Mouse (Mus musculus) hindbrain, embryonic 12.5 days (tissue): ENCODE results near the gene Gstm6. TPM values are rescaled to one million over a fixed set of nuclear protein-coding genes. Genes with fewer than 3 reads are reported as not detected.

Experiments used
- ATAC-seq: fragments of 200-750 bp; cut with Nextera tagmentation; 2 replicates; pipeline ENCODE4 v1.8.0; 2017; ENCODE audit warnings: moderate TSS enrichment; ENCODE audit not compliant: low FRiP score
- H3K27ac ChIP-seq: fragments of 300-500 bp; sonication (generic); 2 replicates; pipeline ENCODE4 v1.5.1; 2016; ENCODE audit warnings: mild to moderate bottlenecking
- H3K27me3 ChIP-seq: fragments of 300-500 bp; sonication (generic); 2 replicates; pipeline ENCODE4 v1.6.1; 2016; ENCODE audit warnings: mild to moderate bottlenecking
- H3K36me3 ChIP-seq: fragments of 300-500 bp; sonication (generic); 2 replicates; pipeline ENCODE4 v1.6.1; 2016; ENCODE audit warnings: mild to moderate bottlenecking
- H3K4me1 ChIP-seq: fragments of 300-500 bp; sonication (generic); 2 replicates; pipeline ENCODE4 v1.6.1; 2016
- H3K4me2 ChIP-seq: fragments of 300-500 bp; sonication (generic); replicated peaks from 2 replicates; pipeline ENCODE4 v1.6.1; 2016; ENCODE audit warnings: mild to moderate bottlenecking
- H3K4me3 ChIP-seq: fragments of 300-500 bp; sonication (generic); 2 replicates; pipeline ENCODE4 v1.5.1; 2016; ENCODE audit warnings: mild to moderate bottlenecking
- H3K9ac ChIP-seq: fragments of 300-500 bp; sonication (generic); 2 replicates; pipeline ENCODE4 v1.6.1; 2016; ENCODE audit warnings: mild to moderate bottlenecking, moderate library complexity
- H3K9me3 ChIP-seq: fragments of 300-500 bp; sonication (generic); replicated peaks from 2 replicates; pipeline ENCODE4 v1.6.1; 2016; ENCODE audit warnings: mild to moderate bottlenecking
- WGBS: fragments of 180-500 bp; shearing (Covaris S2); methylation state at CpG from one replicate; pipeline ENCODE4 v1.1.7; 2016; 5-methylcytosine and 5-hydroxymethylcytosine counted together
- polyA plus RNA-seq: library from polyadenylated mRNA; unstranded; fragments of >200 nt; fragmentation: Nextera tagmentation; extraction: Ambion mirVana; gene quantifications from 2 replicates; pipeline ENCODE4 v1.2.1, GENCODE M21; 2016

Gstm6 gene
- polyA plus RNA-seq, 1 experiment from 2014 or later: 6.2 TPM

GRCm38 (mm10) chr3:107939403-107939802, 4.1 kb downstream of the Gstm6 start:
- no peak for ATAC-seq
- no peak overlapping the region for H3K4me3 ChIP-seq
- H3K27ac ChIP-seq: no peak overlapping the region
- H3K4me1 ChIP-seq: peaks cover 16% of the 10 kb centered on the region
- H3K27me3 ChIP-seq: peaks cover 3% of the 10 kb centered on the region; the same call in 1 of the 2 replicates
- 65% methylated on average over 3 of the region's 3 CpGs for WGBS
- H3K9ac ChIP-seq: no peak overlapping the region
- no peaks in the 10 kb centered on the region for H3K9me3 ChIP-seq
- H3K36me3 ChIP-seq: no peaks in the 10 kb centered on the region
- H3K4me2 ChIP-seq: no peak overlapping the region

- Histone ChIP-seq H3K9me3 (no peaks in the 10 kb centered on the region), H3K9ac (no peak overlapping the region), H3K4me3 (no peak overlapping the region), H3K27ac (no peak overlapping the region), H3K36me3 (no peaks in the 10 kb centered on the region), H3K4me2 (no peak overlapping the region), H3K27me3 (no peaks in the 10 kb centered on the region), H3K4me1 (peaks cover 18% of the 10 kb centered on the region)
- 68% methylated on average over 3 of the region's 3 CpGs for WGBS
- ATAC-seq: no peak
Measured at GRCm38 (mm10) chr3:107935888-107936287, 7.7 kb downstream of the Gstm6 start.

- Histone ChIP-seq H3K27me3 (no peaks in the 10 kb centered on the region), H3K4me3 (no peak overlapping the region), H3K4me1 (peaks cover 22% of the 10 kb centered on the region), H3K4me2 (no peak overlapping the region), H3K9ac (no peak overlapping the region), H3K9me3 (no peaks in the 10 kb centered on the region), H3K36me3 (no peaks in the 10 kb centered on the region), H3K27ac (no peak overlapping the region)
- ATAC-seq: no peak
- WGBS: 87% methylated on average over 3 of the region's 3 CpGs
Measured at GRCm38 (mm10) chr3:107935268-107935667, 8.3 kb downstream of the Gstm6 start.

GRCm38 (mm10) chr3:107932128-107932527, 11.4 kb downstream of the Gstm6 start:
- ATAC-seq: peak; percentile 35
- Histone ChIP-seq H3K9ac (no peak overlapping the region), H3K4me3 (no peak overlapping the region), H3K4me1 (peaks cover 23% of the 10 kb centered on the region), H3K4me2 (no peak overlapping the region), H3K36me3 (no peaks in the 10 kb centered on the region), H3K27me3 (no peaks in the 10 kb centered on the region), H3K9me3 (no peaks in the 10 kb centered on the region), H3K27ac (no peak overlapping the region)
- 73% methylated on average over 6 of the region's 6 CpGs for WGBS

GRCm38 (mm10) chr3:107931670-107932069, 11.9 kb downstream of the Gstm6 start, which contains the start of gene Gstm7:
Gene Gstm7 (minus strand): TSS chr3:107931817.
- H3K4me1 ChIP-seq: peaks cover 23% of the 10 kb centered on the region
- peak within 1 kb of the TSS; percentile 89 for H3K27ac ChIP-seq
- H3K36me3 ChIP-seq: no peaks in the 10 kb centered on the region
- no peaks in the 10 kb centered on the region for H3K9me3 ChIP-seq
- peak; percentile 98 for ATAC-seq
- H3K4me2 ChIP-seq: peak within 1 kb of the TSS; percentile 52
- no peaks in the 10 kb centered on the region for H3K27me3 ChIP-seq
- H3K9ac ChIP-seq: peak within 1 kb of the TSS; percentile 55; the same call in 1 of the 2 replicates
- 3% methylated on average over 10 of the region's 10 CpGs for WGBS
- H3K4me3 ChIP-seq: peak within 1 kb of the TSS; percentile 23

GRCm38 (mm10) chr3:107931134-107931533, 12.4 kb downstream of the Gstm6 start:
- Histone ChIP-seq H3K4me3 (peak overlapping the region; percentile 23), H3K4me1 (peaks cover 23% of the 10 kb centered on the region), H3K9me3 (no peaks in the 10 kb centered on the region), H3K27ac (peak overlapping the region; percentile 89), H3K27me3 (no peaks in the 10 kb centered on the region), H3K9ac (peak overlapping the region; percentile 55; the same call in 1 of the 2 replicates), H3K36me3 (no peaks in the 10 kb centered on the region), H3K4me2 (peak overlapping the region; percentile 52)
- peak; percentile 60; the same call in 1 of the 2 replicates for ATAC-seq
- WGBS: 62% methylated on average over 2 of the region's 2 CpGs

- Histone ChIP-seq H3K9ac (no peak overlapping the region), H3K4me2 (no peak overlapping the region), H3K27ac (no peak overlapping the region), H3K9me3 (no peaks in the 10 kb centered on the region), H3K4me3 (no peak overlapping the region), H3K36me3 (no peaks in the 10 kb centered on the region), H3K27me3 (no peaks in the 10 kb centered on the region), H3K4me1 (peaks cover 23% of the 10 kb centered on the region)
- ATAC-seq: no peak
- 89% methylated on average over 4 of the region's 4 CpGs for WGBS
Measured at GRCm38 (mm10) chr3:107929731-107930130, 13.8 kb downstream of the Gstm6 start.

- Histone ChIP-seq H3K9ac (no peak overlapping the region), H3K4me3 (no peak overlapping the region), H3K36me3 (no peaks in the 10 kb centered on the region), H3K27me3 (no peaks in the 10 kb centered on the region), H3K4me1 (peaks cover 23% of the 10 kb centered on the region), H3K4me2 (no peak overlapping the region), H3K9me3 (no peaks in the 10 kb centered on the region), H3K27ac (no peak overlapping the region)
- 85% methylated on average over 4 of the region's 4 CpGs for WGBS
- no peak for ATAC-seq
Measured at GRCm38 (mm10) chr3:107929243-107929642, 14.3 kb downstream of the Gstm6 start.

GRCm38 (mm10) chr3:107928691-107929090, 14.9 kb downstream of the Gstm6 start:
- no peaks in the 10 kb centered on the region for H3K27me3 ChIP-seq
- no peak overlapping the region for H3K27ac ChIP-seq
- ATAC-seq: no peak
- no peaks in the 10 kb centered on the region for H3K9me3 ChIP-seq
- H3K4me3 ChIP-seq: no peak overlapping the region
- no peaks in the 10 kb centered on the region for H3K36me3 ChIP-seq
- H3K4me1 ChIP-seq: peaks cover 23% of the 10 kb centered on the region
- WGBS: 89% methylated on average over 11 of the region's 11 CpGs
- no peak overlapping the region for H3K4me2 ChIP-seq
- no peak overlapping the region for H3K9ac ChIP-seq

GRCm38 (mm10) chr3:107927841-107928240, 15.7 kb downstream of the Gstm6 start:
- 69% methylated on average over 3 of the region's 3 CpGs for WGBS

GRCm38 (mm10) chr3:107925335-107925734, 18.2 kb downstream of the Gstm6 start:
- ATAC-seq: no peak

More at GRCm38 (mm10) chr3:107927841-107928240, 15.7 kb downstream of the Gstm6 start:
- Histone ChIP-seq H3K4me2 (no peak overlapping the region), H3K9me3 (no peaks in the 10 kb centered on the region), H3K9ac (no peak overlapping the region), H3K4me3 (no peak overlapping the region), H3K36me3 (no peaks in the 10 kb centered on the region), H3K27ac (no peak overlapping the region), H3K27me3 (no peaks in the 10 kb centered on the region), H3K4me1 (peaks cover 23% of the 10 kb centered on the region)
- ATAC-seq: no peak

GRCm38 (mm10) chr3:107920348-107920747, 23.2 kb downstream of the Gstm6 start:
- whole genome bisulfite sequencing: 91% methylated on average over 5 of the region's 5 CpGs
- no peak overlapping the region for H3K27ac ChIP-seq
- H3K36me3 ChIP-seq: no peaks in the 10 kb centered on the region
- no peak overlapping the region for H3K4me3 ChIP-seq
- H3K27me3 ChIP-seq: no peaks in the 10 kb centered on the region
- H3K9me3 ChIP-seq: no peaks in the 10 kb centered on the region
- H3K9ac ChIP-seq: no peak overlapping the region
- no peaks in the 10 kb centered on the region for H3K4me1 ChIP-seq
- ATAC-seq: no peak
- no peak overlapping the region for H3K4me2 ChIP-seq

More at GRCm38 (mm10) chr3:107925335-107925734, 18.2 kb downstream of the Gstm6 start:
- no peak overlapping the region for H3K27ac ChIP-seq
- no peaks in the 10 kb centered on the region for H3K27me3 ChIP-seq
- H3K9ac ChIP-seq: no peak overlapping the region
- WGBS: 93% methylated on average over 3 of the region's 3 CpGs
- no peaks in the 10 kb centered on the region for H3K36me3 ChIP-seq
- no peak overlapping the region for H3K4me3 ChIP-seq
- H3K9me3 ChIP-seq: no peaks in the 10 kb centered on the region
- H3K4me2 ChIP-seq: no peak overlapping the region
- peaks cover 8% of the 10 kb centered on the region for H3K4me1 ChIP-seq

GRCm38 (mm10) chr3:107917783-107918408, 25.7 kb downstream of the Gstm6 start:
- Histone ChIP-seq H3K4me2 (no peak overlapping the region), H3K4me3 (no peak overlapping the region), H3K9me3 (no peaks in the 10 kb centered on the region), H3K27ac (no peak overlapping the region), H3K36me3 (no peaks in the 10 kb centered on the region), H3K27me3 (no peaks in the 10 kb centered on the region), H3K4me1 (no peaks in the 10 kb centered on the region), H3K9ac (no peak overlapping the region)
- WGBS: 60% methylated on average over 7 of the region's 7 CpGs
- ATAC-seq: no peak
